Mouse (Mus musculus): ENCODE data around the gene Cry2.
"Not testable (repeated sequence)": the region's sequence is repeated elsewhere in the genome, so short reads cannot be mapped to it uniquely, and the experiment has no call there.

The Cry2 gene

GRCm38 (mm10) chr2:92433578-92434374, at the start of gene Cry2:
TSS of gene Cry2 (minus strand) at chr2:92434043.
- peak; percentile 99 for DNase-seq

- no peak for DNase-seq
Observed at GRCm38 (mm10) chr2:92483505-92483904, 49.7 kb upstream of the Cry2 start.

- no peak for DNase-seq
Observed at GRCm38 (mm10) chr2:92482551-92482950, 48.7 kb upstream of the Cry2 start.

- DNase-seq = no peak
Observed at GRCm38 (mm10) chr2:92478313-92478688, 44.5 kb upstream of the Cry2 start.

- DNase-seq = no peak
Observed at GRCm38 (mm10) chr2:92477672-92478312, 43.9 kb upstream of the Cry2 start.

- DNase-seq = not testable (repeated sequence)
Observed at GRCm38 (mm10) chr2:92476580-92476979, 42.7 kb upstream of the Cry2 start.

GRCm38 (mm10) chr2:92475711-92476110, 41.9 kb upstream of the Cry2 start:
- no peak for DNase-seq

GRCm38 (mm10) chr2:92474920-92475319, 41.1 kb upstream of the Cry2 start:
- DNase-seq = no peak

GRCm38 (mm10) chr2:92471886-92472670, 38.2 kb upstream of the Cry2 start:
- DNase-seq = no peak

GRCm38 (mm10) chr2:92464690-92465089, 30.8 kb upstream of the Cry2 start:
- DNase-seq = no peak

GRCm38 (mm10) chr2:92461215-92461614, 27.4 kb upstream of the Cry2 start:
- no peak for DNase-seq

- DNase-seq = peak; percentile 47
Observed at GRCm38 (mm10) chr2:92459921-92460707, 26.3 kb upstream of the Cry2 start, which contains the start of gene Slc35c1. TSS of gene Slc35c1 (minus strand) at chr2:92460538.

GRCm38 (mm10) chr2:92459141-92459920, 25.5 kb upstream of the Cry2 start:
- peak; percentile 80 for DNase-seq

- DNase-seq = no peak
Observed at GRCm38 (mm10) chr2:92458481-92458880, 24.6 kb upstream of the Cry2 start.

- DNase-seq = no peak
Observed at GRCm38 (mm10) chr2:92456970-92457530, 23.2 kb upstream of the Cry2 start.

- no peak for DNase-seq
Observed at GRCm38 (mm10) chr2:92455704-92456103, 21.9 kb upstream of the Cry2 start.

GRCm38 (mm10) chr2:92454166-92454565, 20.3 kb upstream of the Cry2 start:
- DNase-seq = no peak

GRCm38 (mm10) chr2:92451126-92451525, 17.3 kb upstream of the Cry2 start:
- no peak for DNase-seq

GRCm38 (mm10) chr2:92447121-92447740, 13.4 kb upstream of the Cry2 start:
- DNase-seq = no peak

GRCm38 (mm10) chr2:92446656-92447055, 12.8 kb upstream of the Cry2 start:
- no peak for DNase-seq

GRCm38 (mm10) chr2:92445890-92446289, 12.0 kb upstream of the Cry2 start:
- no peak for DNase-seq
